Mouse (Mus musculus) MN1 (cell line): ENCODE results near the gene Foxn1.

Source experiments
- DNase-seq: peaks from one replicate; pipeline ENCODE4 v3.0.0-alpha.2; 2016; ENCODE audit warnings: low spot score

The Foxn1 gene

DNA sequence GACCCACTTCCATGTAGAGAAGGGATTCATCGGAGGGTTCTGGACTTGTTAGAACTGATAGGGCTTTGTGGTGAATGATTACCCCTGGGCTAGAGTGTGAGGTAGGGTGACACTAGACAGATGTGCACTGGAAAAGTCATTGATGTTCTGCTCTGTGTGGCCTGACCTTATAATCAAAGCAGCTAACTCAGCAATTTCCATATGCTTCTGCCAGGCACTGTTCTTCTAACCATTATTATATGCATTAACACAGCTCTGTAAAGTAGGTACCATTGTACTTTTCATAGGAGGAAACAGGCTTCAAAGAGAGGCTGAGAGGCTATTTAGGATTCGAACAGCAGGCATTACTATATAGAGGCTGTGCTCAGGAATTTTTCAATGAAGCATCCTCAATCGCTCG lies 59.1 kb downstream of the Foxn1 start:
- no peak for DNase-seq

DNA sequence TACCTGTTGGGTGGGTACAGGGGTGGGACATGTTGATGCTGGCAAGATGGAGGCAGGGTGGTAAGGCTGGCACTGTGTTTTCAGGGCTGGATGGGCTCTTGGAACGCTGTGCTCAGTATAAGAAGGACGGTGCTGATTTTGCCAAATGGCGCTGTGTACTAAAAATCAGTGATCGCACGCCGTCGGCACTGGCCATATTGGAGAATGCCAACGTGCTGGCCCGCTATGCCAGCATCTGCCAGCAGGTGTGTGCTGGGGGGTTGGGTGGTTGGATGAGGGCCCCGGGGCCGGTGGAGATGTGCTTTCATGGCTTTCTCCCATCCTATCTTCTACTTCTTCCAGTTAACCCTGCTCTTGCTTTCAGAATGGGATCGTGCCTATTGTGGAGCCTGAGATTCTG lies 61.4 kb downstream of the Foxn1 start:
- no peak for DNase-seq

DNA sequence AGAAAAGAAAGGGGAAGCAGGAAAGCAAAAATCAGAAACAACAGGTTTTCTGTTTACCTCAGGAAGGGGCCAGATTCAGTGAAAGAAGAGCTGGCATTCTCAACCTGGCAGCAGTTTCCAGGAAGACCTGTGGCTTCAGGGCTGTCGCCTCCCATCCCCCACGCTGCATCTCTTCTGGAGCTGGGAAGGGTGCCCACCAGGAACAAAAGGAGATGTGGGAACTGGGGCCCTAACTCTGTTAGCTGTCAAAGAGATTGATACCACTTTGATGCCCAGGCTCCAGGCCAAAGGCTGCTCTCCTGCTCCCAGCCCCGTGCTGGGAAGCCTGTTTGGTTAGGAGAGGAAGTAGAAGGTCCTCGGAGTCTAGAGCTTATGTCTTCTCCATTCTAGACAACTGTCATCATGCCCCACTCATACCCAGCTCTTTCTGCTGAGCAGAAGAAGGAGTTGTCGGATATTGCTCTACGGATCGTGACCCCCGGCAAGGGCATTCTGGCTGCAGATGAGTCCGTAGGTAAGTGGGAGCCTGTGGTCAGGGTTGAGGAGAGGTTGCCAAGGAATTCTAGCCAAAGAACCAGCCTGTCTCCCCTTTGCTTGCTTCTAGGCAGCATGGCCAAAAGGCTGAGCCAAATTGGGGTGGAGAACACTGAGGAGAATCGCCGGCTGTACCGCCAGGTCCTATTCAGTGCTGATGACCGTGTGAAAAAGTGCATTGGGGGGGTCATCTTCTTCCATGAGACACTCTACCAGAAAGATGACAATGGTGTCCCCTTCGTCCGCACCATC lies 62.2 kb downstream of the Foxn1 start:
- no peak for DNase-seq

DNA sequence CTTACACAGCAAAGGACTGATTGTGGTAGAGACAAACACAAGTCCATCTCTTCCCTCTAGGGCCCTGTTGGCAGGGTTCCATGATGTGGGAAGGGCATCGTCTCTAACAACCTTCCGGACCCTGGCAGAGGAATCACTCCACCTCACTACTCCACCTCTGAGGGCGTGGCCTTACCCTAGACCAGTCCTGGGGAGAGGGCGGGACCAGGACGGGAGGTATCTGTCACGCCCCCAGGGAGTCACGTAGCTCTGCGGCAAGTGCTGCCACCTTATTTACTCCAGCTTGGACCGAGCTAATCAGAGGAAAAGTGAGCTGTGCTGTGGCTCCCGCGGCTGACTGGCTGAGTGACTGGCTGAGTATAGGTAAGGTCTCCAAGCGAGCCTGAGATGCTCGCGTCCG lies 63.5 kb downstream of the Foxn1 start, which contains the start of gene Aldoc:
Gene Aldoc (plus strand): TSS at position 109 of the 400 bp plus-strand sequence.
- peak; percentile 94 for DNase-seq

DNA sequence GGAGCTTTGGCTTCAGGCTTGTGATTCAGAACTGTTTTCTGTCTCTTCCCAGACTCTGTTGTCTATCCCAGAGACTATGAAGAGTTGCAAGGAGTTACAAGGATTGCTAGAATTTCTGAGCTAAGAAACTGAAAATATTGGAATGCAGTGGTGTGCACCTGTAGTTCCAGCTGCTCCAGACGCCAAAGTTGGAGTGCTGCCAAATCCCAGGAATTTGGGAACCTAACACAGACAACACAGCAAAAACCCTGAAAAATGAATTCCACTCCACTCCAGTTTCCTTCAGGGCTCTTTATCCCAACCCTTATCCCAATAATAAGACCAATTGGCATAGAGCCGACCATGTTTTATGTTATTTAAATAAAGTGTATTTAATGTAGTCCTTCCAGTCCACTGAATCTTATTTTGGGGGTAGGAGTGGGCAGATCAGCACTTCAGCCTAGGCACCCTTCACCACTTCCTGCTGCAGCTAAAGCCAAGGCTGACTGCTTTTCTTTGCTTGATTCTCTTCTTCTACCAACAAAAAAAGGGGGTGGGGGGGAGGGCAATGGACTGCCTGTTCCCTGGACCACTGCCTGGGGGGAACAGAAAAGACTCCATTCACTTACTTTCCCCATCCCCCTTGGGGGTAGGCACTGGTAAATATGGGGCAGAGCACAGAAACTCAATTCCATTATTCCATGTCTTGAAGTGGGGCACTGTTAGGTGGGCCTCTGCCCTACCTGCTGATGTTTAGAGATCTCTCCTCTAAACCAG lies 64.1 kb downstream of the Foxn1 start:
- peak; percentile 30 for DNase-seq

DNA sequence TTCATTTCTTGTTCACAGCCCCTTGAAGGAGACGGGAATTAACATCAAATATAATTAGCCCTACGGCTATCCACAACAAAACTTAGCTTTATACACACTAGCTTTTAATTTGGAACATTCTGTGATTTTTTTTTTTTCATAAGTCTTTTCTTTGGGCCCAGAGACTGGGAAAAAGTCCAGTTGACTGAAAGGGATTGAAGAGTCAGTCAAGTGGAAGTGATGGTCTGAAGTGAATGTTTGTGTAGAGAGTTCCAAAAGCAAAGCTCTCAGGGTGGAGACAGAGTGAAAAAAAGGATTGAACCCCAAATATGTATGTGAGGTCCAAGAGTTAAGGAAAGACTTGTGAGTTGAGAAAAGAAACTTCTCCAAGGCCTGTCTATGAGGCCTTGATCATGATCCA lies 67.9 kb downstream of the Foxn1 start:
- no peak for DNase-seq

DNA sequence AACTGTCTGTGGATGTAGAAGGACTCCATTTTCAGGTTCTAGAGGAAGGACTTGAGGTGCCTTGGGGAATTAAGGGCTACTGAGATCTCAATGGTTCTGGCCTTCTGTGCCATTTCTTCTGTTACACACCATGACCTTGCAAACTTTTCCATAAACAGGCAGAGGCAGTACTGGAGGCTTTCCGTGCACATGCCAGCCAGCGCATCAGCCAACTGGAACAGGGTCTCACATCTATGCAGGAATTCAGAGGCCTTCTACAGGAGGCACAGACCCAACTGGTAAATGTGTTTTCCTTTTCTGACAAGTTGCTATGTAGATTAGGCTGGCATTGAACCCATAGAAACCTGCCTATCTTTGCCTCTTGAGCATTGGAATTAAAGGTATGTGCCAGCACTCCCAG lies 72.7 kb downstream of the Foxn1 start:
- no peak for DNase-seq

DNA sequence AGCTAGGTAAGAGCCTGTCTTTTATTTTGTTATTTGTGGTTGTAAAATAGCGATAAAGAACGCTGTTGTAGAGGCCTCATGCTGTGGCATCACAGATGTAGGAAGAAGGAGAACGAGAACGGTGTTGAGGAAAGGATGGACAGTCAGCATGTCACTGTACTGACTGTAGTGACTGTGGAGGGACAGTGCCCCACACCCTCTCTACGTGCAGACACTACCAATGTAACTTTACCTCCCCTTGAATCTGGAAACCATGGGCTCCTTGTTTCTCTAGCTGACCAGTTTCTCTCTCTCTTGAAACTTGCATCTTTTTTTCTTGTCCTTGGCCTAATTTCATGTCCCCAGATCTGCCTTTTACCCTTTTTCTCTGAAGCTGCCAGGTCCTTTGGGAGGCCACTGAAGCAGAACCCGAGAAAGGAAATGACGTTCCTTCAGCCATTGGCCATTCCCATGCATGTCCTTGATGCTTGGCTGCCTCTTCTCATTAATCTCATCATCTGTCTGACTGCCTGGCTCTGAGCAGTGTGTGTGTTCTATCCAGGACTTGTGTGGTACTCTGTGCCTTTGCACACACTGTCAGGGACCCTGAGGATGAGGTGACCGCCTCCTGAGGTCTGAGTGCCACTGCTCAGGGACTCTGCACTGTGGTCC lies 75.4 kb downstream of the Foxn1 start:
- DNase-seq = no peak
